Mouse (Mus musculus) stomach, postnatal 0 days (tissue): ENCODE measurements around the gene Nicn1.

Experiments
- CTCF ChIP-seq: IDR thresholded peaks from 2 replicates; pipeline ENCODE4 v1.5.1; 2016; ENCODE audit warnings: antibody characterized with exemption, low read depth, mild to moderate bottlenecking, moderate library complexity
- EP300 ChIP-seq: optimal IDR thresholded peaks from 2 replicates; pipeline ENCODE3; 2016; ENCODE audit warnings: antibody characterized with exemption

DNA sequence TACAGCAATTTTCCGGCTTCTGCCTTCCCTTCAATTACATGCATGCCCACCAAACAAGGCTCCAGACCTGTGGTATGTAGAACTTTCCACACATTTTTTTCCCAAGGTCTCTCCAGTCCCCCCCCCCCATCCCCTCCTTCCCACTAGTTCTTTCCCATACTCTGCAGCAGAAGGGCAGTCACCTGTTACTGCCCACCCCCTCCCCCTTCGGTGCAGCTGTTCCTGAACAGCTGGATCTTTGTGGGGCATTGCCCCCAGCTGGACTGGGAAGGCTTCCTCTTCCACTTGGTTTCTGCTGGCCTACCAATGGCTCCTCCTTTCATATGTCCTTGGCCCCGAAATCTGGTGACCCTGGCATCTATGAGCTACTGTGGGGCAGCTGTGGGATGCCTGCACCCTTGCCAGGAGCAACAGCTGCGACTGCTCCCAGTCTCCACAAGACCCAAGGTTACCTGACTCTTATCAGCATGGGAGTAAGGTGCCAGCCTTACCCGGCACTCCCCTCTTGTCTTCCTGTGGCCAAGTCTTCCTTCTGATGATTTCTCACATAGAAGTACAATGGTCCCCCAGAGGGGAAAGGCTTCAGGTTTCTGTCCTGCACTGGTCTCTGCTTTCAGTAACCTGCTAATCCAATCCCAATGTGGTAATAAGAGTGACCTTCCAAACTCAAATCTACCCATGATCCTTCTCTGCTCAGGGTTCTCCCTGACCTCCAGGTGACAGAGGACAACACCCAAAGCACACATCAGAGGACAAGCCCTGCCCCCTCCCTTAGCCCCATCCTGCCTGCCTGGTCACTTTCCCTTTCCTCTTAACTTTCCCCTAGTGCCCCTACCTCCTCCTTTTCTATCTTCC, 15.5 kb upstream of the Nicn1 start:
- TF ChIP-seq EP300 (no peak), CTCF (no peak)
